Mouse (Mus musculus) limb, embryonic 14.5 days (tissue): ENCODE measurements around the gene Rfx8. TPM values are rescaled to one million over a fixed set of nuclear protein-coding genes. Genes with fewer than 3 reads are reported as not detected.

Experiments
- ATAC-seq: fragments of 200-750 bp; cut with Nextera tagmentation; 2 replicates; pipeline ENCODE4 v1.8.0; 2017; ENCODE audit warnings: low read depth, moderate number of reproducible peaks, moderate TSS enrichment; ENCODE audit not compliant: low FRiP score
- DNase-seq: peaks from one replicate; pipeline ENCODE4 v3.0.0-alpha.2; 2015; ENCODE audit warnings: low spot score
- H3K27ac ChIP-seq: fragments of 300-500 bp; sonication (generic); replicated peaks from 2 replicates; pipeline ENCODE4 v1.5.1; 2014; ENCODE audit warnings: low read depth, mild to moderate bottlenecking, low read length, moderate library complexity, mixed read lengths
- H3K27me3 ChIP-seq: fragments of 300-500 bp; sonication (generic); 2 replicates; pipeline ENCODE4 v1.6.1; 2014; ENCODE audit warnings: low read length, mixed read lengths; ENCODE audit not compliant: control insufficient read depth, insufficient read depth
- H3K36me3 ChIP-seq: fragments of 300-500 bp; sonication (generic); 2 replicates; pipeline ENCODE4 v1.6.1; 2014; ENCODE audit warnings: mild to moderate bottlenecking, low read length, moderate library complexity, mixed read lengths; ENCODE audit not compliant: control insufficient read depth, insufficient read depth
- H3K4me1 ChIP-seq: fragments of 300-500 bp; sonication (generic); 2 replicates; pipeline ENCODE4 v1.6.1; 2014; ENCODE audit warnings: antibody characterized with exemption, low read length, mixed read lengths; ENCODE audit not compliant: control insufficient read depth, insufficient read depth
- H3K4me2 ChIP-seq: fragments of 300-500 bp; sonication (generic); replicated peaks from 2 replicates; pipeline ENCODE4 v1.6.1; 2014; ENCODE audit warnings: low read depth, mild to moderate bottlenecking, low read length, moderate library complexity; ENCODE audit not compliant: severe bottlenecking
- H3K4me3 ChIP-seq: fragments of 300-500 bp; sonication (generic); replicated peaks from 2 replicates; pipeline ENCODE4 v1.5.1; 2014; ENCODE audit warnings: low read length
- H3K9ac ChIP-seq: fragments of 300-500 bp; sonication (generic); 2 replicates; pipeline ENCODE4 v1.6.1; 2014; ENCODE audit warnings: mild to moderate bottlenecking, low read depth, low read length, moderate library complexity; ENCODE audit not compliant: severe bottlenecking
- H3K9me3 ChIP-seq: fragments of 300-500 bp; sonication (generic); 2 replicates; pipeline ENCODE4 v1.6.1; 2016; ENCODE audit warnings: low read length; ENCODE audit not compliant: control insufficient read depth
- POLR2A ChIP-seq: fragments of 200-500 bp; IDR thresholded peaks from 2 replicates; pipeline ENCODE4 v1.8.0; 2012; ENCODE audit warnings: inconsistent platforms, mild to moderate bottlenecking, moderate library complexity, borderline replicate concordance; ENCODE audit not compliant: insufficient read depth, insufficient read length; ENCODE audit errors: extremely low read depth
- WGBS: fragments of 180-500 bp; shearing (Covaris S2); extraction: QIAGEN DNeasy Blood & Tissue Kit; methylation state at CpG from one replicate; pipeline ENCODE4 v1.1.7; 2014; 5-methylcytosine and 5-hydroxymethylcytosine counted together
- polyA plus RNA-seq, 2 experiments: library from polyadenylated mRNA; depleted of rRNA in 1 of 2; stranded (reverse) in 1 of 2; unstranded in 1 of 2; fragments of >200 nt; fragmentation: Nextera tagmentation in 1 of 2; extraction: Ambion mirVana in 1 of 2; gene quantifications; 2 replicates each; pipeline versions ENCODE4 v1.2.1 to v1.2.3; 2012 to 2014

The Rfx8 gene
- polyA plus RNA-seq, 2 experiments, result 0.59 to 1.2 TPM

GRCm38 (mm10) chr1:39678883-39679282 lies 41.9 kb downstream of the Rfx8 start:
- no peak for TF ChIP-seq POLR2A
- Histone ChIP-seq H3K4me2 (no peak overlapping the region), H3K4me3 (no peak overlapping the region), H3K9me3 (no peaks in the 10 kb centered on the region), H3K27me3 (no peaks in the 10 kb centered on the region), H3K9ac (no peak overlapping the region), H3K36me3 (no peaks in the 10 kb centered on the region), H3K27ac (no peak overlapping the region), H3K4me1 (no peaks in the 10 kb centered on the region)
- 65% methylated on average over 8 of the region's 8 CpGs for WGBS
- DNase-seq (no peak), ATAC-seq (no peak)

- WGBS, result 83% methylated on average over 5 of the region's 5 CpGs
- Histone ChIP-seq H3K27ac (no peak overlapping the region), H3K9ac (no peak overlapping the region), H3K4me3 (no peak overlapping the region), H3K9me3 (no peaks in the 10 kb centered on the region), H3K27me3 (no peaks in the 10 kb centered on the region), H3K4me2 (no peak overlapping the region), H3K4me1 (no peaks in the 10 kb centered on the region), H3K36me3 (no peaks in the 10 kb centered on the region)
- ATAC-seq, result no peak
- TF ChIP-seq POLR2A, result no peak
- DNase-seq, result no peak
These were observed 44.4 kb downstream of the Rfx8 start for GRCm38 (mm10) chr1:39676221-39676876.

GRCm38 (mm10) chr1:39672362-39673105 lies 48.3 kb downstream of the Rfx8 start:
- no peaks in the 10 kb centered on the region for H3K27me3 ChIP-seq
- no peaks in the 10 kb centered on the region for H3K4me1 ChIP-seq
- ATAC-seq (no peak), DNase-seq (no peak)
- H3K4me2 ChIP-seq, result no peak overlapping the region
- no peak overlapping the region for H3K27ac ChIP-seq
- H3K36me3 ChIP-seq, result no peaks in the 10 kb centered on the region
- 84% methylated on average over 9 of the region's 9 CpGs for WGBS
- H3K9ac ChIP-seq, result no peak overlapping the region
- H3K9me3 ChIP-seq, result no peaks in the 10 kb centered on the region
- no peak for TF ChIP-seq POLR2A
- no peak overlapping the region for H3K4me3 ChIP-seq

GRCm38 (mm10) chr1:39670211-39670935 lies 50.4 kb downstream of the Rfx8 start:
- Histone ChIP-seq H3K9me3 (no peaks in the 10 kb centered on the region), H3K9ac (no peak overlapping the region), H3K4me1 (no peaks in the 10 kb centered on the region), H3K4me3 (no peak overlapping the region), H3K27ac (no peak overlapping the region), H3K36me3 (no peaks in the 10 kb centered on the region), H3K27me3 (no peaks in the 10 kb centered on the region), H3K4me2 (no peak overlapping the region)
- no peak for TF ChIP-seq POLR2A
- ATAC-seq, result no peak
- no peak for DNase-seq
- 84% methylated on average over 17 of the region's 17 CpGs for WGBS

- ATAC-seq, result no peak
- H3K4me2 ChIP-seq, result no peak overlapping the region
- WGBS, result 85% methylated on average over 12 of the region's 12 CpGs
These were observed 54.0 kb downstream of the Rfx8 start for GRCm38 (mm10) chr1:39666751-39667252.

More at GRCm38 (mm10) chr1:39666751-39667252, 54.0 kb downstream of the Rfx8 start:
- Histone ChIP-seq H3K36me3 (no peaks in the 10 kb centered on the region), H3K4me1 (no peaks in the 10 kb centered on the region), H3K27me3 (no peaks in the 10 kb centered on the region), H3K9me3 (no peaks in the 10 kb centered on the region), H3K27ac (no peak overlapping the region), H3K4me3 (no peak overlapping the region), H3K9ac (no peak overlapping the region)
- no peak for TF ChIP-seq POLR2A
- DNase-seq, result no peak
